Mouse (Mus musculus): ENCODE measurements around the gene Arhgap27.

GRCm38 (mm10) chr11:103285276-103285675, 78.2 kb downstream of the Arhgap27 start:
- TF ChIP-seq POLR2A (IDR thresholded peaks at IDR 0.05; ENCODE audit: low read depth, low read length) (no peak), CTCF (IDR thresholded peaks at IDR 0.05; ENCODE audit: extremely low read depth, insufficient read length, insufficient replicate concordance, low read depth, low read length) (no peak)

All from small intestine, adult 2 months (tissue).